Mouse (Mus musculus) forebrain, embryonic 15.5 days (tissue): ENCODE data around the gene Hoxd10. TPM values are rescaled to one million over a fixed set of nuclear protein-coding genes. Genes with fewer than 3 reads are reported as not detected.

Experiments used
- ATAC-seq: fragments of 200-750 bp; cut with Nextera tagmentation; replicated peaks from 2 replicates; pipeline ENCODE4 v1.8.0; 2017; ENCODE audit warnings: mild to moderate bottlenecking, moderate TSS enrichment, moderate library complexity
- H3K27ac ChIP-seq: fragments of 300-500 bp; sonication (generic); replicated peaks from 2 replicates; pipeline ENCODE4 v1.5.1; 2015; ENCODE audit warnings: mild to moderate bottlenecking, inconsistent platforms
- H3K27me3 ChIP-seq: fragments of 300-500 bp; sonication (generic); 2 replicates; pipeline ENCODE4 v1.6.1; 2015; ENCODE audit warnings: inconsistent platforms
- H3K36me3 ChIP-seq: fragments of 300-500 bp; sonication (generic); 2 replicates; pipeline ENCODE4 v1.6.1; 2015; ENCODE audit warnings: mild to moderate bottlenecking, inconsistent platforms
- H3K4me1 ChIP-seq: fragments of 300-500 bp; sonication (generic); 2 replicates; pipeline ENCODE4 v1.6.1; 2015; ENCODE audit warnings: inconsistent platforms
- H3K4me2 ChIP-seq: fragments of 300-500 bp; sonication (generic); replicated peaks from 2 replicates; pipeline ENCODE4 v1.6.1; 2015; ENCODE audit warnings: mild to moderate bottlenecking, inconsistent platforms
- H3K4me3 ChIP-seq: fragments of 300-500 bp; sonication (generic); 2 replicates; pipeline ENCODE4 v1.5.1; 2015; ENCODE audit warnings: mild to moderate bottlenecking, inconsistent platforms
- H3K9ac ChIP-seq: fragments of 300-500 bp; sonication (generic); replicated peaks from 2 replicates; pipeline ENCODE4 v1.6.1; 2015; ENCODE audit warnings: mild to moderate bottlenecking, inconsistent platforms
- H3K9me3 ChIP-seq: fragments of 300-500 bp; sonication (generic); 2 replicates; pipeline ENCODE4 v1.6.1; 2016; ENCODE audit warnings: inconsistent platforms
- WGBS: fragments of 180-500 bp; shearing (Covaris S2); methylation state at CpG from one replicate; pipeline ENCODE4 v1.1.7; 2015; ENCODE audit warnings: mixed read lengths; 5-methylcytosine and 5-hydroxymethylcytosine counted together
- polyA plus RNA-seq: library from polyadenylated mRNA; unstranded; fragments of >200 nt; fragmentation: Nextera tagmentation; extraction: Ambion mirVana; gene quantifications from 2 replicates; pipeline ENCODE4 v1.2.1, GENCODE M21; 2015

Gene Hoxd10
- polyA plus RNA-seq, 1 experiment from 2014 or later, result not detected

GRCm38 (mm10) chr2:74703720-74704392 lies 12.1 kb downstream of the Hoxd10 start:
- ATAC-seq, result 0 out of 2 replicates have a peak, but pooled peaks have one; percentile 16
- no peak overlapping the region for H3K27ac ChIP-seq
- H3K27me3 ChIP-seq, result peaks cover 94% of the 10 kb centered on the region
- WGBS, result 2% methylated on average over 26 of the region's 26 CpGs
- H3K4me3 ChIP-seq, result no peak overlapping the region
- no peaks in the 10 kb centered on the region for H3K9me3 ChIP-seq
- no peak overlapping the region for H3K9ac ChIP-seq
- no peaks in the 10 kb centered on the region for H3K36me3 ChIP-seq
- H3K4me2 ChIP-seq, result no peak overlapping the region
- peaks cover 14% of the 10 kb centered on the region for H3K4me1 ChIP-seq

- Histone ChIP-seq H3K27me3 (peaks cover 94% of the 10 kb centered on the region), H3K9me3 (no peaks in the 10 kb centered on the region), H3K27ac (no peak within 1 kb of the TSS), H3K4me2 (peak within 1 kb of the TSS; percentile 45), H3K9ac (no peak within 1 kb of the TSS), H3K4me1 (peaks cover 14% of the 10 kb centered on the region), H3K36me3 (no peaks in the 10 kb centered on the region), H3K4me3 (peak within 1 kb of the TSS; percentile 32)
- ATAC-seq, result no peak
- under 1% methylated on average over 41 of the region's 52 CpGs for WGBS
Observed at GRCm38 (mm10) chr2:74704393-74704998, 12.8 kb downstream of the Hoxd10 start, which contains the start of gene Hoxd8. TSS of gene Hoxd8 (plus strand) at chr2:74704615.

GRCm38 (mm10) chr2:74704999-74705466 lies 13.3 kb downstream of the Hoxd10 start:
- Histone ChIP-seq H3K4me2 (peak overlapping the region; percentile 45), H3K9ac (no peak overlapping the region), H3K27ac (no peak overlapping the region), H3K27me3 (peaks cover 94% of the 10 kb centered on the region), H3K4me1 (peaks cover 14% of the 10 kb centered on the region), H3K4me3 (peak overlapping the region; percentile 32), H3K9me3 (no peaks in the 10 kb centered on the region), H3K36me3 (no peaks in the 10 kb centered on the region)
- no peak; the same call in 1 of the 2 replicates for ATAC-seq
- under 1% methylated on average over 59 of the region's 66 CpGs for WGBS

GRCm38 (mm10) chr2:74705467-74706089 lies 13.9 kb downstream of the Hoxd10 start:
- H3K4me3 ChIP-seq, result peak overlapping the region; percentile 32
- H3K27ac ChIP-seq, result no peak overlapping the region
- peak overlapping the region; percentile 45 for H3K4me2 ChIP-seq
- ATAC-seq, result no peak; the same call in 1 of the 2 replicates
- WGBS, result under 1% methylated on average over 64 of the region's 85 CpGs
- peaks cover 14% of the 10 kb centered on the region for H3K4me1 ChIP-seq
- peaks cover 94% of the 10 kb centered on the region for H3K27me3 ChIP-seq
- no peaks in the 10 kb centered on the region for H3K36me3 ChIP-seq
- H3K9me3 ChIP-seq, result no peaks in the 10 kb centered on the region
- no peak overlapping the region for H3K9ac ChIP-seq

GRCm38 (mm10) chr2:74706393-74706960 lies 14.8 kb downstream of the Hoxd10 start:
- WGBS, result 1% methylated on average over 13 of the region's 13 CpGs

GRCm38 (mm10) chr2:74707599-74707998 lies 15.9 kb downstream of the Hoxd10 start:
- peaks cover 94% of the 10 kb centered on the region for H3K27me3 ChIP-seq
- H3K4me1 ChIP-seq, result peaks cover 21% of the 10 kb centered on the region
- H3K36me3 ChIP-seq, result no peaks in the 10 kb centered on the region
- H3K4me2 ChIP-seq, result no peak overlapping the region
- no peak overlapping the region for H3K4me3 ChIP-seq
- H3K9ac ChIP-seq, result no peak overlapping the region
- WGBS, result 7% methylated on average over 7 of the region's 7 CpGs
- no peak for ATAC-seq
- no peak overlapping the region for H3K27ac ChIP-seq
- H3K9me3 ChIP-seq, result no peaks in the 10 kb centered on the region

More at GRCm38 (mm10) chr2:74706393-74706960, 14.8 kb downstream of the Hoxd10 start:
- H3K4me1 ChIP-seq, result peaks cover 14% of the 10 kb centered on the region
- H3K36me3 ChIP-seq, result no peaks in the 10 kb centered on the region
- H3K27me3 ChIP-seq, result peaks cover 93% of the 10 kb centered on the region
- H3K4me3 ChIP-seq, result no peak overlapping the region
- H3K27ac ChIP-seq, result no peak overlapping the region
- no peak overlapping the region for H3K9ac ChIP-seq
- H3K9me3 ChIP-seq, result no peaks in the 10 kb centered on the region
- ATAC-seq, result no peak
- no peak overlapping the region for H3K4me2 ChIP-seq

- Histone ChIP-seq H3K4me1 (peaks cover 21% of the 10 kb centered on the region), H3K4me3 (no peak overlapping the region), H3K27me3 (peaks cover 95% of the 10 kb centered on the region), H3K4me2 (no peak overlapping the region), H3K9ac (no peak overlapping the region), H3K27ac (no peak overlapping the region), H3K36me3 (no peaks in the 10 kb centered on the region), H3K9me3 (no peaks in the 10 kb centered on the region)
- no peak for ATAC-seq
- 2% methylated on average over 4 of the region's 4 CpGs for WGBS
Observed at GRCm38 (mm10) chr2:74708676-74709075, 17.0 kb downstream of the Hoxd10 start.

- Histone ChIP-seq H3K4me1 (peaks cover 18% of the 10 kb centered on the region), H3K36me3 (no peaks in the 10 kb centered on the region), H3K9me3 (no peaks in the 10 kb centered on the region), H3K27me3 (peaks cover 95% of the 10 kb centered on the region), H3K4me3 (no peak overlapping the region), H3K27ac (no peak overlapping the region), H3K9ac (no peak overlapping the region), H3K4me2 (no peak overlapping the region)
- no peak for ATAC-seq
- WGBS, result 2% methylated on average over 5 of the region's 5 CpGs
Observed at GRCm38 (mm10) chr2:74709465-74710419, 18.0 kb downstream of the Hoxd10 start.

GRCm38 (mm10) chr2:74710929-74711543 lies 19.3 kb downstream of the Hoxd10 start:
- no peak overlapping the region for H3K4me3 ChIP-seq
- no peak for ATAC-seq

GRCm38 (mm10) chr2:74711721-74712621 lies 20.2 kb downstream of the Hoxd10 start, which contains the start of the genes Hoxd3 and Hoxd4:
TSS of gene Hoxd3 (plus strand) at chr2:74711927.
TSS of gene Hoxd4 (plus strand) at chr2:74711929.
- Histone ChIP-seq H3K27me3 (peaks cover 98% of the 10 kb centered on the region), H3K4me2 (peak within 1 kb of the TSS; percentile 28), H3K4me1 (peaks cover 9% of the 10 kb centered on the region), H3K36me3 (no peaks in the 10 kb centered on the region), H3K4me3 (peak within 1 kb of the TSS; percentile 21; the same call in 1 of the 2 replicates), H3K9ac (no peak within 1 kb of the TSS), H3K27ac (no peak within 1 kb of the TSS), H3K9me3 (no peaks in the 10 kb centered on the region)
- no peak for ATAC-seq
- WGBS, result under 1% methylated on average over 65 of the region's 65 CpGs

More at GRCm38 (mm10) chr2:74710929-74711543, 19.3 kb downstream of the Hoxd10 start:
- Histone ChIP-seq H3K4me1 (peaks cover 9% of the 10 kb centered on the region), H3K27ac (no peak overlapping the region), H3K9me3 (no peaks in the 10 kb centered on the region), H3K9ac (no peak overlapping the region), H3K36me3 (no peaks in the 10 kb centered on the region), H3K4me2 (no peak overlapping the region), H3K27me3 (peaks cover 98% of the 10 kb centered on the region)
- under 1% methylated on average over 16 of the region's 16 CpGs for WGBS
